Comparison of ENCODE assay signal across 17 mouse cellular contexts in genomic region chr19:44457359-44458055, GRCm38 (mm10). TPM values are rescaled to one million over a fixed set of nuclear protein-coding genes. Genes with fewer than 3 reads are reported as not detected.
DNase-seq lines count a peak whose midpoint lies in the region; ATAC-seq and TF ChIP-seq lines count a peak whose summit lies in the region.
"Had no signal": no experiment of that assay in that cellular context is flagged by ENCODE, and none has a peak within 500 bp of the region (broad histone marks: within the 10 kb centered on the region; RNA-seq: fewer than 3 reads in every experiment).

No protein-coding gene starts in this region.

- TF ChIP-seq POLR2A in liver, adult 2 months (IDR thresholded peaks at IDR 0.05; ENCODE audit: extremely low read depth, insufficient read depth, low read length) = no peak

- intact Hi-C loops in gastrocnemius, adult 2 months (cut with DNase I) = no loop called here

- no peak for DNase-seq in gastrocnemius, adult 2 months
- no peak for DNase-seq in gastrocnemius, adult 18-20 months (ENCODE audit: low spot score)
- peak; percentile 20 for DNase-seq in liver, adult 2 months (ENCODE audit: extremely low read depth, low read depth, low spot score)
- DNase-seq in liver, embryonic 11.5 days (ENCODE audit: low spot score) = no peak
- peak; percentile 46 for DNase-seq in 3T3-L1 (ENCODE audit: low read depth, low spot score)
- DNase-seq in testis, postnatal 10 days (ENCODE audit: low spot score) = no peak
- DNase-seq: cerebellum, adult 9-11 months; right cerebral cortex, adult 18-20 months had no signal

- H3K4me1 ChIP-seq in liver, adult 2 months (ENCODE audit: control insufficient read depth, insufficient read depth, low read length) = peaks cover 15% of the 10 kb centered on the region
- H3K4me1 ChIP-seq in liver, embryonic 11.5 days (replicated peaks; ENCODE audit: control insufficient read depth, insufficient read depth, low read length) = no peaks in the 10 kb centered on the region
- H3K4me1 ChIP-seq in intestine, embryonic 16.5 days (ENCODE audit: control insufficient read depth, insufficient read depth, low read length) = 0 out of 2 replicates have a peak, but pooled peaks cover 2% of the 10 kb centered on the region
- H3K4me1 ChIP-seq: limb, embryonic 15.5 days; midbrain, embryonic 15.5 days had no signal

- no peaks in the 10 kb centered on the region for H3K36me3 ChIP-seq in liver, adult 2 months (ENCODE audit: control insufficient read depth, insufficient read depth, low read length)
- H3K36me3 ChIP-seq in liver, embryonic 11.5 days (ENCODE audit: control insufficient read depth, insufficient read depth, low read length) = no peaks in the 10 kb centered on the region
- H3K36me3 ChIP-seq in intestine, embryonic 16.5 days (ENCODE audit: control insufficient read depth, insufficient read depth, low read length) = no peaks in the 10 kb centered on the region
- H3K36me3 ChIP-seq: forebrain, embryonic 10.5 days; limb, embryonic 15.5 days; midbrain, embryonic 15.5 days had no signal

- no peak overlapping the region for H3K9ac ChIP-seq in liver, adult 2 months (ENCODE audit: low read depth, low read length)
- no peak overlapping the region for H3K9ac ChIP-seq in liver, embryonic 11.5 days (ENCODE audit: low read depth, low read length)
- H3K9ac ChIP-seq in intestine, embryonic 16.5 days (ENCODE audit: low read depth, low read length) = no peak overlapping the region
- H3K9ac ChIP-seq: limb, embryonic 15.5 days; midbrain, embryonic 15.5 days had no signal

- H3K4me2 ChIP-seq in liver, embryonic 11.5 days = no peak overlapping the region
- H3K4me2 ChIP-seq in intestine, embryonic 16.5 days (ENCODE audit: low read depth, low read length) = no peak overlapping the region
- H3K4me2 ChIP-seq: limb, embryonic 15.5 days; midbrain, embryonic 15.5 days had no signal

- WGBS in liver, adult 2 months = 57% methylated on average over 3 of the region's 3 CpGs
- whole genome bisulfite sequencing in liver, embryonic 11.5 days = 53% methylated on average over 3 of the region's 3 CpGs
- WGBS in intestine, embryonic 16.5 days = 53% methylated on average over 3 of the region's 3 CpGs

- ATAC-seq in liver, embryonic 11.5 days (replicated peaks; ENCODE audit: low FRiP score) = no peak
- ATAC-seq in intestine, embryonic 16.5 days = peak; percentile 55
- no peak for ATAC-seq in CD4-positive, CD25-positive, alpha-beta regulatory T cell, adult 4 months
- ATAC-seq: hindbrain, embryonic 16.5 days; midbrain, embryonic 15.5 days had no signal

- peak overlapping the region; percentile 87 for H3K27ac ChIP-seq in gastrocnemius, adult 2 months
- no peak overlapping the region for H3K27ac ChIP-seq in liver, adult 2 months (replicated peaks; ENCODE audit: insufficient read depth, low read depth, low read length)
- no peak overlapping the region for H3K27ac ChIP-seq in liver, embryonic 11.5 days (ENCODE audit: low read depth, low read length)
- no peak overlapping the region for H3K27ac ChIP-seq in intestine, embryonic 16.5 days (ENCODE audit: low read length)
- H3K27ac ChIP-seq: forebrain, embryonic 10.5 days; limb, embryonic 15.5 days; macrophage; midbrain, embryonic 15.5 days had no signal

- no peaks in the 10 kb centered on the region for H3K79me2 ChIP-seq in liver, adult 2 months (ENCODE audit: control insufficient read depth, insufficient read depth, low read length)

- no peak for TF ChIP-seq CTCF in gastrocnemius, adult 2 months (IDR thresholded peaks at IDR 0.05)
- no peak for TF ChIP-seq CTCF in liver, adult 2 months (IDR thresholded peaks at IDR 0.05; ENCODE audit: low read depth, low read length)

- H3K9me3 ChIP-seq in liver, embryonic 11.5 days (ENCODE audit: control insufficient read depth, low read length) = no peaks in the 10 kb centered on the region
- H3K9me3 ChIP-seq in intestine, embryonic 16.5 days (ENCODE audit: control insufficient read depth, low read length) = no peaks in the 10 kb centered on the region
- H3K9me3 ChIP-seq: forebrain, embryonic 10.5 days; limb, embryonic 15.5 days; midbrain, embryonic 15.5 days had no signal

- H3K27me3 ChIP-seq in liver, adult 2 months (ENCODE audit: control insufficient read depth, insufficient read depth, low read length) = no peaks in the 10 kb centered on the region
- no peaks in the 10 kb centered on the region for H3K27me3 ChIP-seq in liver, embryonic 11.5 days (replicated peaks; ENCODE audit: control insufficient read depth, insufficient read depth, low read length)
- no peaks in the 10 kb centered on the region for H3K27me3 ChIP-seq in intestine, embryonic 16.5 days (replicated peaks; ENCODE audit: control insufficient read depth, insufficient read depth, low read length)
- H3K27me3 ChIP-seq: midbrain, embryonic 15.5 days had no signal

- no peak overlapping the region for H3K4me3 ChIP-seq in gastrocnemius, adult 2 months
- no peak overlapping the region for H3K4me3 ChIP-seq in liver, adult 2 months (ENCODE audit: insufficient read depth, low read depth, low read length)
- H3K4me3 ChIP-seq in liver, embryonic 11.5 days (ENCODE audit: low read depth, low read length) = no peak overlapping the region
- H3K4me3 ChIP-seq in intestine, embryonic 16.5 days (ENCODE audit: low read length) = no peak overlapping the region
- H3K4me3 ChIP-seq: forebrain, embryonic 10.5 days; limb, embryonic 15.5 days; midbrain, embryonic 15.5 days had no signal

RNA-seq across cellular contexts. Expression of gene Wnt8b, which starts 35.8 kb away (rescaled TPM):
- not detected for total RNA-seq in gastrocnemius, adult 2 months (2021)
- total RNA-seq in gastrocnemius, adult 18-20 months (2021) = not detected
- total RNA-seq in liver, adult 2 months (2014; rRNA removed) = not detected in 2 replicates
- polyA plus RNA-seq in liver, adult 2 months (2012; rRNA removed) = not detected in 2 replicates
- polyA plus RNA-seq in liver, embryonic 11.5 days (2014; fragmentation: Nextera tagmentation; extraction: Ambion mirVana) = not detected in 2 replicates
- not detected in 2 replicates for polyA plus RNA-seq in intestine, embryonic 16.5 days (2015; fragmentation: Nextera tagmentation; extraction: Ambion mirVana)
- not detected for polyA plus RNA-seq in CD4-positive, CD25-positive, alpha-beta regulatory T cell, adult 4 months (2017; shearing (Covaris generic))
- polyA plus RNA-seq: heart, embryonic 14.5 days; limb, embryonic 15.5 days; macrophage; stomach, embryonic 16.5 days had no signal

RNA-seq across cellular contexts. Expression of gene Scd1, which starts 49.8 kb away (rescaled TPM):
- 10 to 100 TPM; 10.9 to 33.9 TPM for total RNA-seq in gastrocnemius, adult 2 months (2021)
- 10 to 100 TPM; 20.6 to 38.0 TPM for total RNA-seq in gastrocnemius, adult 18-20 months (2021)
- total RNA-seq in liver, adult 2 months (2014; rRNA removed) = 1,338 and 2,774 TPM in 2 replicates
- 5,589 and 8,115 TPM in 2 replicates for polyA plus RNA-seq in liver, adult 2 months (2012; rRNA removed)
- 11.0 and 12.0 TPM in 2 replicates for polyA plus RNA-seq in liver, embryonic 11.5 days (2014; fragmentation: Nextera tagmentation; extraction: Ambion mirVana)
- 5.5 and 5.7 TPM in 2 replicates for polyA plus RNA-seq in intestine, embryonic 16.5 days (2015; fragmentation: Nextera tagmentation; extraction: Ambion mirVana)
- 1 to 10 TPM in 1 of 2 experiments, not detected in 1; 3.2 TPM for polyA plus RNA-seq in CD4-positive, CD25-positive, alpha-beta regulatory T cell, adult 4 months (2017; shearing (Covaris generic))

Comparison
In these comparisons a context has a peak if more than half of its experiments do, and no peak if none do; other contexts are left out.
1. DNase-seq: peak in liver, adult 2 months (single experiment) and 3T3-L1 (single experiment); none in gastrocnemius, adult 2 months (single experiment), gastrocnemius, adult 18-20 months (single experiment), liver, embryonic 11.5 days (single experiment) and testis, postnatal 10 days (single experiment).
2. RNA of gene Scd1, which starts 49.8 kb away (polyA plus RNA-seq): 5,589 to 8,115 TPM in liver, adult 2 months; 11.0 to 12.0 TPM in liver, embryonic 11.5 days, 5.5 to 5.7 TPM in intestine, embryonic 16.5 days and 3.2 TPM in CD4-positive, CD25-positive, alpha-beta regulatory T cell, adult 4 months; every median in the first group is over 100 times any median in the second.